Mouse (Mus musculus) T-helper 17 cell (primary cell): ENCODE results near the gene Slc7a15.

ENCODE experiments used
- in situ Hi-C, 2 experiments: fragments of 300-600 bp; cut with MboI, MseI; formaldehyde crosslinking; loops; 1 replicate in 1 of 2; 2 replicates in 1 of 2; pipeline ENCODE4 v1.15.1; 2025; ENCODE audit warnings: high pct_unique_total_duplicates in 2 of 2

Gene Slc7a15

GRCm38 (mm10) chr12:8510317-8510988 is 88.4 kb downstream of the Slc7a15 start:
- in situ Hi-C loops = no loop called here

- in situ Hi-C loops = no loop called here
Measured at GRCm38 (mm10) chr12:8509693-8510092, 89.2 kb downstream of the Slc7a15 start.

- in situ Hi-C loops = no loop called here
Measured at GRCm38 (mm10) chr12:8506954-8507707, 91.7 kb downstream of the Slc7a15 start.

- in situ Hi-C loops = loop anchor here (5.0 kb wide), 1 partner anchor 182 kb away; no protein-coding TSS in a partner anchor
Measured at GRCm38 (mm10) chr12:8504131-8504530, 94.7 kb downstream of the Slc7a15 start.

- in situ Hi-C loops = loop anchor here (5.0 kb wide), 1 partner anchor 180 kb away; no protein-coding TSS in a partner anchor
Measured at GRCm38 (mm10) chr12:8502546-8502945, 96.3 kb downstream of the Slc7a15 start.

- in situ Hi-C loops = loop anchor here (5.0 kb wide), 1 partner anchor 179 kb away; no protein-coding TSS in a partner anchor
Measured at GRCm38 (mm10) chr12:8501571-8502305, 97.1 kb downstream of the Slc7a15 start.

GRCm38 (mm10) chr12:8500597-8501570 is 98.0 kb downstream of the Slc7a15 start:
- in situ Hi-C loops = loop anchor here (5.0 kb wide), 1 partner anchor 179 kb away; no protein-coding TSS in a partner anchor

- in situ Hi-C loops = loop anchor here (5.0 to 10.0 kb wide), 2 partner anchors 178 to 475 kb away; partner anchors contain the start of gene Wdr35 (in 1 of the 2)
Measured at GRCm38 (mm10) chr12:8499871-8500596, 98.8 kb downstream of the Slc7a15 start, which contains the start of gene Rhob. Gene Rhob (minus strand): TSS chr12:8500009.

GRCm38 (mm10) chr12:8499001-8499870 is 99.6 kb downstream of the Slc7a15 start:
- in situ Hi-C loops = loop anchor here in 1 of 2 experiments (10.0 kb wide), 1 partner anchor 476 kb away; the partner anchor contains the start of gene Wdr35

GRCm38 (mm10) chr12:8498591-8499000 is 100.3 kb downstream of the Slc7a15 start:
- in situ Hi-C loops = loop anchor here in 1 of 2 experiments (10.0 kb wide), 1 partner anchor 476 kb away; the partner anchor contains the start of gene Wdr35

- in situ Hi-C loops = loop anchor here in 1 of 2 experiments (10.0 kb wide), 1 partner anchor 477 kb away; the partner anchor contains the start of gene Wdr35
Measured at GRCm38 (mm10) chr12:8498148-8498571, 100.7 kb downstream of the Slc7a15 start.

- in situ Hi-C loops = loop anchor here in 1 of 2 experiments (10.0 kb wide), 1 partner anchor 477 kb away; the partner anchor contains the start of gene Wdr35
Measured at GRCm38 (mm10) chr12:8497314-8497706, 101.6 kb downstream of the Slc7a15 start.

- in situ Hi-C loops = loop anchor here in 1 of 2 experiments (10.0 kb wide), 1 partner anchor 478 kb away; the partner anchor contains the start of gene Wdr35
Measured at GRCm38 (mm10) chr12:8496679-8497313, 102.1 kb downstream of the Slc7a15 start.

GRCm38 (mm10) chr12:8495881-8496678 is 102.8 kb downstream of the Slc7a15 start:
- in situ Hi-C loops = loop anchor here in 1 of 2 experiments (10.0 kb wide), 1 partner anchor 479 kb away; the partner anchor contains the start of gene Wdr35

GRCm38 (mm10) chr12:8494675-8495074 is 104.2 kb downstream of the Slc7a15 start:
- in situ Hi-C loops = loop anchor here in 1 of 2 experiments (10.0 kb wide), 1 partner anchor 480 kb away; the partner anchor contains the start of gene Wdr35

- in situ Hi-C loops = loop anchor here in 1 of 2 experiments (10.0 kb wide), 1 partner anchor 481 kb away; the partner anchor contains the start of gene Wdr35
Measured at GRCm38 (mm10) chr12:8493386-8493785, 105.5 kb downstream of the Slc7a15 start.

- in situ Hi-C loops = no loop called here
Measured at GRCm38 (mm10) chr12:8489098-8489497, 109.8 kb downstream of the Slc7a15 start.
